Mouse (Mus musculus) B cell, adult 67 days (primary cell): ENCODE data around the gene Bicdl1. TPM values are rescaled to one million over a fixed set of nuclear protein-coding genes. Genes with fewer than 3 reads are reported as not detected.

Source experiments
- total RNA-seq, 2 experiments: library from RNA; stranded (reverse); gene quantifications; 4 replicates each; pipeline ENCODE4 v1.2.4; 2023

The Bicdl1 gene
- 1 to 10 TPM; 3.4 to 5.1 TPM for total RNA-seq

DNA sequence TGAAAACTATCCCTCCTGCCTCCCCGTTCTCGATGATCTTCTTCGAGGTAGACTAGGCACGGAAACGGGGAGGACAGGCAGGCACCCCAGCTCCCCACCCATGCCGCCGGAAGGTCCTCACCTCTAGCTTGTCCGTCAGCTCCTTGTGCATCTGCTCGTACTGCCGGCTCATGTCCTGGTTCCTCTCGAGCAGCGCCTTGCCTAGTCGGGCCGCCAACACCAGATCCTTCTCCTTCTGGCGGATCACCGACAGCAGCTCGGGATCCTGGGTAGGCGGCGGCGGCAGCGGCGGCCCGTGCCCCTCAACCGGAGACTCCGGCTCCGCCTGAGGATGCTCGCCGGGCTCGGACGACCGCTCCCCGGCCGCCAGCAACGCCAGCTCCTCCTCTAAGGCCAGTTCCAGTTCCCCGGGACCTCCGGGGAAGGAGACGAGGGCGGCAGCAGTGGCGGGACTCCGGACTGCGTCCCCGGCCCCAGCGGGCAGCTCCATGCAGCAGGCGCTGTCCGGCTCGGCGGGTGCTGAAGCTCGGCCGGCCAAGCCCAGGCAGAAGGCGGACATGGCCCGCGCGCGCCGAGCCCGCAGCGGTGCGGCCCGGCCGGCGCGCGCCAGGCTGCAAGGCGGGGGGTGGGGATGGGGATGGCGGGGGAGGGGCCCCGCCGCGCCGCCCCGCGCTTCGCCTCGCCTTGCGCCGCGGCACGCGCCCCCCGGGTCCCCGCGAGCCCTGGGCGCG lies at the start of gene Bicdl1:
Bicdl1 (minus strand) TSS at position 621 of the 731 bp plus-strand sequence.

DNA sequence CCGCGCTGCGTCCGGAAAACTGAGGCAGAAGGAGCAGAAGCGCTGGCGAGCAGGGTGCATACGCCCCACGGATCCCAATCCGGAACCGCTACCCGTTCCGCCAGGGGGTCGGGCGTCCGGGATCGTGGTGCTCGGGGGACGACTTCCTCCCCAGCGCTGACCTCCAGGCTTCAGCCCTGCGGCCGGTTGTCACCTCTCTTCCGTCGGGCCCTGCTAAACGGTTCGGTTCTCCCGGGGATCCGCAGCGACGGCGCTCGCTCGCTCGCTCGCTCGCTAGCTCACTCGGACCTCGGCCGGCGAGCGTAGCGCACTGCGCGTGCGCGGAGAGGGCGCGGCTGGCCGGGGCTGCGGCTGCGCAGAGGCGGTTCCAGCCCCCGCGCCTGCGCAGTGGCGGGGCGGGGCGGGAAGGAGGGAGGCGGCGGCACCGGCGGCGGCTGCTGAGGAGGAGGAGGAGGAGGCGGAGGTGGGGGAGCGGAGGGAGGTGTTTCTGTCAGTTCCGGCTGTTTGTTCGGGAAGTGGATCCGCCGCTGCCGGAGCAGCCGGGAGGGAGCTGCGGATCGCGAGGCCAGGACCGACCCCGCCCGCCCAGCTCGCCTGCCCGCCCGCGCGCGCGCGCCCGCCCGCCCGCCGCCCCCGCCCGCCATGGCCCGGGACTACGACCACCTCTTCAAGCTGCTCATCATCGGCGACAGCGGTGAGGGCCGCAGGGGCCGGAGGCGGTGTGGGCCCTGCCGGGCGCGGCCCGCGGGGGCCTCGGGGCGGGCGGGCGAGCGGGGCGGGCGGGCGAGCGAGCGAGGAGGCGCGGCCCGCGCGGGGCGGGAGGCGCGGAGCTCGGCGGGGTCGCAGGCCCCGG lies 99.7 kb downstream of the Bicdl1 start, which contains the start of gene Rab35:
Rab35 (plus strand) TSS at position 404 of the 853 bp plus-strand sequence.

Other genes with a start within 250 kb of the Bicdl1 start
- gene Sirt4, start 246.9 kb downstream of the Bicdl1 start, total RNA-seq: 10 to 100 TPM; 19.4 to 21.5 TPM
- gene Pxn, start 224.9 kb downstream of the Bicdl1 start, total RNA-seq: 10 to 100 TPM; 73.5 to 97.2 TPM
- 1,000 to 10,000 TPM; 1,374 to 1,413 TPM for gene Rplp0, start 172.2 kb downstream of the Bicdl1 start, total RNA-seq
- 100 to 1,000 TPM; 108 to 112 TPM for gene Gcn1l1, start 166.4 kb downstream of the Bicdl1 start, total RNA-seq
- gene Rab35, start 99.7 kb downstream of the Bicdl1 start, total RNA-seq: 10 to 100 TPM; 61.3 to 69.9 TPM
- 1 to 10 TPM; 4.6 TPM for gene Cit, start 113.7 kb upstream of the Bicdl1 start, total RNA-seq